Mouse (Mus musculus) liver, embryonic 16.5 days (tissue): ENCODE measurements around the gene Nos2. TPM values are rescaled to one million over a fixed set of nuclear protein-coding genes. Genes with fewer than 3 reads are reported as not detected.
A peak's percentile ranks its signal among the peaks of the same experiment; 100 is the strongest.
"Not testable (repeated sequence)": the region's sequence is repeated elsewhere in the genome, so short reads cannot be mapped to it uniquely, and the experiment has no call there.

ENCODE experiments used
- ATAC-seq: fragments of 200-750 bp; cut with Nextera tagmentation; 2 replicates; pipeline ENCODE4 v1.8.0; 2017; ENCODE audit warnings: low read depth, mild to moderate bottlenecking, moderate number of reproducible peaks, moderate library complexity
- H3K27ac ChIP-seq: fragments of 300-500 bp; sonication (generic); 2 replicates; pipeline ENCODE4 v1.5.1; 2014; ENCODE audit warnings: mild to moderate bottlenecking, low read length
- H3K27me3 ChIP-seq: fragments of 300-500 bp; sonication (generic); 2 replicates; pipeline ENCODE4 v1.6.1; 2014; ENCODE audit warnings: low read depth, low read length, mixed read lengths; ENCODE audit not compliant: control insufficient read depth, insufficient read depth
- H3K36me3 ChIP-seq: fragments of 300-500 bp; sonication (generic); 2 replicates; pipeline ENCODE4 v1.6.1; 2014; ENCODE audit warnings: mild to moderate bottlenecking; ENCODE audit not compliant: control insufficient read depth, insufficient read depth
- H3K4me1 ChIP-seq: fragments of 300-500 bp; sonication (generic); 2 replicates; pipeline ENCODE4 v1.6.1; 2014; ENCODE audit warnings: low read depth, low read length, mixed read lengths; ENCODE audit not compliant: control insufficient read depth
- H3K4me2 ChIP-seq: fragments of 300-500 bp; sonication (generic); 2 replicates; pipeline ENCODE4 v1.6.1; 2014; ENCODE audit warnings: low read depth, low read length, mixed read lengths
- H3K4me3 ChIP-seq: fragments of 300-500 bp; sonication (generic); 2 replicates; pipeline ENCODE4 v1.5.1; 2014; ENCODE audit warnings: low read depth, mild to moderate bottlenecking, low read length
- H3K9ac ChIP-seq: fragments of 300-500 bp; sonication (generic); 2 replicates; pipeline ENCODE4 v1.6.1; 2014; ENCODE audit warnings: low read depth, low read length
- H3K9me3 ChIP-seq: fragments of 300-500 bp; sonication (generic); replicated peaks from 2 replicates; pipeline ENCODE4 v1.6.1; 2016; ENCODE audit warnings: low read length; ENCODE audit not compliant: control insufficient read depth
- WGBS: fragments of 180-500 bp; shearing (Covaris S2); extraction: QIAGEN DNeasy Blood & Tissue Kit; methylation state at CpG from one replicate; pipeline ENCODE4 v1.1.7; 2014; ENCODE audit not compliant: insufficient replicate concordance; 5-methylcytosine and 5-hydroxymethylcytosine counted together
- polyA plus RNA-seq: library from polyadenylated mRNA; unstranded; fragments of >200 nt; fragmentation: Nextera tagmentation; extraction: Ambion mirVana; gene quantifications from 2 replicates; pipeline ENCODE4 v1.2.1, GENCODE M21; 2015

The Nos2 gene
- polyA plus RNA-seq, 1 experiment from 2014 or later: 0.06 TPM

- H3K4me1 ChIP-seq: peaks cover 2% of the 10 kb centered on the region
- no peaks in the 10 kb centered on the region for H3K36me3 ChIP-seq
- no peak for ATAC-seq
- 78% methylated on average over 9 of the region's 9 CpGs for WGBS
- no peak overlapping the region for H3K4me2 ChIP-seq
- H3K9me3 ChIP-seq: no peaks in the 10 kb centered on the region
- no peak overlapping the region for H3K27ac ChIP-seq
- no peak overlapping the region for H3K9ac ChIP-seq
- H3K27me3 ChIP-seq: no peaks in the 10 kb centered on the region
- no peak overlapping the region for H3K4me3 ChIP-seq
Measured at GRCm38 (mm10) chr11:78990096-78990495, 69.5 kb downstream of the Nos2 start.

GRCm38 (mm10) chr11:78990875-78991543 lies 70.4 kb downstream of the Nos2 start:
- not testable (repeated sequence) for ATAC-seq, H3K4me2 ChIP-seq, H3K4me3 ChIP-seq, H3K4me1 ChIP-seq, H3K27me3 ChIP-seq, H3K9ac ChIP-seq, H3K27ac ChIP-seq, H3K36me3 ChIP-seq, H3K9me3 ChIP-seq
- 59% methylated on average over 5 of the region's 5 CpGs for WGBS

DNA sequence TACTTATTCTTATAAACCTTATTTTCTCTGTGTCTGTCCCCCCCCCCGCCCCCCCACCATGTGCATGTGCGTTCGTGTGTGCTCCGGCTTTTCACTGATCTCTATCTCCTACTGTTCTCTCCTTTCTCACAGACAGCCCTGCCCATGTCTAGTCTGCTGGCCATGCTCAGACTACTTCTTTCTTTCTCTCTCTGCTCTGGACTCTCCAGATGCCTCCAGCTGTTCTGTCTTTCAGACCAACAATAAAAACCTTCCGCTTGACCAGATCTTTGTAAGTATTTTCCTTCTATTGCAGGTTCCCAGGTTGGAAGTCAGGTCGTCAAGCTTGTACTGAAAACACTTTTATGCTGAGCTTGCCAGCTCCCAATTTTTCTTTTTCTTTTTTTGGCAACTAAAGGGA lies 78.5 kb downstream of the Nos2 start:
- 37% methylated on average over 6 of the region's 6 CpGs for WGBS

DNA sequence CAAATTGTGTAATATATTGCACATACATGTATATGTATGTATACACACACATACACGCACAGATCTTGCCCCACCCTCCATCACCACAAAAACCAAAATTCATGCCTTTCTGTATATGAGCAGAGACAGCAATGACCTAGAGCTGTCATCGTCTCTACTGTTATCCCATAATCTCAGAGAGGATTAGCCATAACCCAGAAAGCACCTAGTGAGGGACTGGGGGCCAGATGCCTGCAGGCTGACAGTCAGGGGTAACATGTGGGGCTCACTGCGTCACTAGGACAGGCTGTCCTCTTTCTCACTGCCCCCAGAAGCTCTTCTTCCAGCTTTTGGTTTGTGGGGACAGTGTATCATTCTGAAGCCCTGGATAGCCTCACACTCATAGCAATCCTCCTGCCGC lies 81.3 kb downstream of the Nos2 start:
- Histone ChIP-seq H3K4me2 (no peak overlapping the region), H3K4me1 (peaks cover 19% of the 10 kb centered on the region), H3K9me3 (no peaks in the 10 kb centered on the region), H3K36me3 (no peaks in the 10 kb centered on the region), H3K4me3 (no peak overlapping the region), H3K27ac (no peak overlapping the region), H3K9ac (no peak overlapping the region), H3K27me3 (no peaks in the 10 kb centered on the region)
- WGBS: 64% methylated on average over 4 of the region's 4 CpGs
- no peak for ATAC-seq

More for the DNA sequence above, 78.5 kb downstream of the Nos2 start:
- H3K4me2 ChIP-seq: no peak overlapping the region
- H3K4me3 ChIP-seq: no peak overlapping the region
- H3K9me3 ChIP-seq: no peaks in the 10 kb centered on the region
- H3K9ac ChIP-seq: no peak overlapping the region
- H3K36me3 ChIP-seq: no peaks in the 10 kb centered on the region
- H3K4me1 ChIP-seq: peaks cover 18% of the 10 kb centered on the region
- H3K27ac ChIP-seq: no peak overlapping the region
- no peak for ATAC-seq
- no peaks in the 10 kb centered on the region for H3K27me3 ChIP-seq

- peak; percentile 5; the same call in 1 of the 2 replicates for ATAC-seq
- Histone ChIP-seq H3K36me3 (no peaks in the 10 kb centered on the region), H3K4me1 (peaks cover 19% of the 10 kb centered on the region), H3K27me3 (no peaks in the 10 kb centered on the region), H3K27ac (peak overlapping the region; percentile 71), H3K9ac (no peak overlapping the region), H3K9me3 (no peaks in the 10 kb centered on the region), H3K4me3 (no peak overlapping the region), H3K4me2 (no peak overlapping the region)
- 25% methylated on average over 5 of the region's 5 CpGs for WGBS
Measured at GRCm38 (mm10) chr11:79002551-79002951, 82.0 kb downstream of the Nos2 start.

- H3K4me3 ChIP-seq: no peak overlapping the region
- no peaks in the 10 kb centered on the region for H3K36me3 ChIP-seq
- H3K9me3 ChIP-seq: no peaks in the 10 kb centered on the region
- H3K27ac ChIP-seq: peak overlapping the region; percentile 71
- H3K27me3 ChIP-seq: no peaks in the 10 kb centered on the region
- H3K9ac ChIP-seq: no peak overlapping the region
- 33% methylated on average over 11 of the region's 11 CpGs for WGBS
- peak; percentile 66 for ATAC-seq
- no peak overlapping the region for H3K4me2 ChIP-seq
- peaks cover 19% of the 10 kb centered on the region for H3K4me1 ChIP-seq
Measured at GRCm38 (mm10) chr11:79003053-79003768, 82.6 kb downstream of the Nos2 start.

GRCm38 (mm10) chr11:79003769-79004638 lies 83.4 kb downstream of the Nos2 start:
- Histone ChIP-seq H3K27ac (peak overlapping the region; percentile 26), H3K36me3 (no peaks in the 10 kb centered on the region), H3K9ac (0 out of 2 replicates have a peak overlapping the region, but pooled peaks have one; percentile 9), H3K9me3 (no peaks in the 10 kb centered on the region), H3K27me3 (no peaks in the 10 kb centered on the region), H3K4me1 (peaks cover 19% of the 10 kb centered on the region), H3K4me3 (no peak overlapping the region), H3K4me2 (no peak overlapping the region)
- no peak for ATAC-seq
- WGBS: 35% methylated on average over 10 of the region's 10 CpGs

DNA sequence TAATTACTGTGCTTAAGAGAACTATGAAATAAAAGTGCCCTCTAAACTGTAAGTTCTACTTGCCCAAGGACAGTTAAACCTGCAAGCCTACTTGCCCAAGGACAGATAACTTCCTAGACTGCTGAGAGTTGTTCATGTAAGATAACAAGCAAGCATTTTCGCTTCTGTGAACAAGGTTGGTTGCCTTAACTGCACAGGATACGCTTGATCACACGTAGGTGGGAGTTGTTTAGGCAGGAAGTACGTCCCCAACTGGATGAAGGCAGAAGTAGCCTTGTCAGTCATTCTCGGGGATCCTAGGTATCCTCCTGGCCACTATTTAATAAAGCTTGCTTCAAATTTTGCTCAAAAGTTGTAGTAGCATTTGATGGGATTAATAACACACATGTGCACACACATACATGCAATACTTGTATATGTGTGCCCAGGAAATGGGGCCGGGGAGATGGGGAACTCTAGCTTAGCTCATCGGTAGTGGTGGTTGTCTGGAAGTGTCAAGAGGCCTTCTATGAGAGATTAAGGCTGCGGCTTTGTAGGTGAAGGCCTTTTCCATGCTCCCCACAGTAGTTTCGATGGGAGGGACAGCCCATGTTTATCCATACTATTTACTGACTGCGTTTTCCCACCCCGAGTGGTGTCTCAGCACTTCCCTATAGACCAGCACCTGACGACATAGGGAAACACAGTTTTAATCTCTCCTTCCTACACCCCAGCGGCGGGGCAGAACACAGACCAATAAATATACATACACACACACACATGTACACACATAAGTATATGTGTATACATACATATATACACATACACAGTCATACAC lies 85.2 kb downstream of the Nos2 start:
- Histone ChIP-seq H3K4me3 (no peak overlapping the region), H3K4me1 (peaks cover 19% of the 10 kb centered on the region), H3K27me3 (no peaks in the 10 kb centered on the region), H3K36me3 (no peaks in the 10 kb centered on the region), H3K9ac (no peak overlapping the region), H3K9me3 (no peaks in the 10 kb centered on the region), H3K4me2 (no peak overlapping the region), H3K27ac (no peak overlapping the region)
- peak; percentile 60 for ATAC-seq
- 40% methylated on average over 14 of the region's 14 CpGs for WGBS
